Mouse (Mus musculus): ENCODE results near the gene Sbf1. TPM values are rescaled to one million over a fixed set of nuclear protein-coding genes. Genes with fewer than 3 reads are reported as not detected.

Gene Sbf1
- polyA plus RNA-seq, 1 experiment, result 143 TPM

GRCm38 (mm10) chr15:89354455-89354854 lies 39.3 kb upstream of the Sbf1 start:
- H3K79me2 ChIP-seq (ENCODE audit: control insufficient read depth, insufficient read depth), result peaks cover 70% of the 10 kb centered on the region
- H3K27me3 ChIP-seq (ENCODE audit: control insufficient read depth, insufficient read depth, insufficient read length), result no peaks in the 10 kb centered on the region
- H3K79me3 ChIP-seq (ENCODE audit: low read depth), result peaks cover 47% of the 10 kb centered on the region
- H3ac ChIP-seq (ENCODE audit: control insufficient read depth, insufficient read length, low read depth), result peak overlapping the region; percentile 87
- H3K4me3 ChIP-seq (ENCODE audit: insufficient read depth, poor library complexity, severe bottlenecking), result peak overlapping the region; percentile 94
- no peak for TF ChIP-seq CTCF (IDR thresholded peaks at IDR 0.05; ENCODE audit: control insufficient read depth, insufficient read depth, insufficient read length)
- no peak for TF ChIP-seq MYOG (IDR thresholded peaks at IDR 0.05; ENCODE audit: control insufficient read depth, extremely low read depth, insufficient read length)
- no peak for TF ChIP-seq USF1 (IDR thresholded peaks at IDR 0.05; ENCODE audit: low read depth)
- no peak for TF ChIP-seq CEBPB (IDR thresholded peaks at IDR 0.05; ENCODE audit: low read depth)
- TF ChIP-seq MYOD1 (IDR thresholded peaks at IDR 0.05; ENCODE audit: control insufficient read depth, insufficient read length, low read depth), result no peak
- peaks cover 61% of the 10 kb centered on the region for H3K36me3 ChIP-seq (ENCODE audit: control insufficient read depth, insufficient read depth)

- Histone ChIP-seq H3K79me2 (ENCODE audit: control insufficient read depth, insufficient read depth) (peaks cover 63% of the 10 kb centered on the region), H3K27me3 (ENCODE audit: control insufficient read depth, insufficient read depth, insufficient read length) (no peaks in the 10 kb centered on the region), H3K79me3 (ENCODE audit: low read depth) (peaks cover 42% of the 10 kb centered on the region), H3K36me3 (ENCODE audit: control insufficient read depth, insufficient read depth) (peaks cover 65% of the 10 kb centered on the region), H3K4me3 (ENCODE audit: insufficient read depth, poor library complexity, severe bottlenecking) (peak overlapping the region; percentile 94), H3ac (ENCODE audit: control insufficient read depth, insufficient read length, low read depth) (peak overlapping the region; percentile 44)
- TF ChIP-seq MAX (IDR thresholded peaks at IDR 0.05) (no peak), USF1 (IDR thresholded peaks at IDR 0.05; ENCODE audit: low read depth) (no peak), MYOG (IDR thresholded peaks at IDR 0.05; ENCODE audit: control insufficient read depth, extremely low read depth, insufficient read length) (no peak), CEBPB (IDR thresholded peaks at IDR 0.05; ENCODE audit: low read depth) (no peak), MYOD1 (IDR thresholded peaks at IDR 0.05; ENCODE audit: control insufficient read depth, insufficient read length, low read depth) (no peak), CTCF (IDR thresholded peaks at IDR 0.05; ENCODE audit: control insufficient read depth, insufficient read depth, insufficient read length) (no peak), FOSL1 (IDR thresholded peaks at IDR 0.05; ENCODE audit: insufficient read depth, low read length, poor library complexity, severe bottlenecking) (no peak)
Observed at GRCm38 (mm10) chr15:89353837-89354236, 38.7 kb upstream of the Sbf1 start.

GRCm38 (mm10) chr15:89352795-89353194 lies 37.7 kb upstream of the Sbf1 start:
- Histone ChIP-seq H3K36me3 (ENCODE audit: control insufficient read depth, insufficient read depth) (peaks cover 54% of the 10 kb centered on the region), H3K27me3 (ENCODE audit: control insufficient read depth, insufficient read depth, insufficient read length) (no peaks in the 10 kb centered on the region), H3K79me2 (ENCODE audit: control insufficient read depth, insufficient read depth) (peaks cover 53% of the 10 kb centered on the region), H3K4me3 (ENCODE audit: insufficient read depth, poor library complexity, severe bottlenecking) (no peak overlapping the region), H3ac (ENCODE audit: control insufficient read depth, insufficient read length, low read depth) (no peak overlapping the region), H3K79me3 (ENCODE audit: low read depth) (peaks cover 31% of the 10 kb centered on the region)
- TF ChIP-seq CTCF (IDR thresholded peaks at IDR 0.05; ENCODE audit: control insufficient read depth, insufficient read depth, insufficient read length), result no peak
- TF ChIP-seq MAX (IDR thresholded peaks at IDR 0.05), result no peak
- no peak for TF ChIP-seq MYOG (IDR thresholded peaks at IDR 0.05; ENCODE audit: control insufficient read depth, extremely low read depth, insufficient read length)
- TF ChIP-seq MYOD1 (IDR thresholded peaks at IDR 0.05; ENCODE audit: control insufficient read depth, insufficient read length, low read depth), result no peak
- TF ChIP-seq FOSL1 (IDR thresholded peaks at IDR 0.05; ENCODE audit: insufficient read depth, low read length, poor library complexity, severe bottlenecking), result no peak
- no peak for TF ChIP-seq USF1 (IDR thresholded peaks at IDR 0.05; ENCODE audit: low read depth)
- TF ChIP-seq CEBPB (IDR thresholded peaks at IDR 0.05; ENCODE audit: low read depth), result no peak

GRCm38 (mm10) chr15:89352054-89352453 lies 36.9 kb upstream of the Sbf1 start:
- TF ChIP-seq MAX (IDR thresholded peaks at IDR 0.05), result no peak
- H3K4me3 ChIP-seq (ENCODE audit: insufficient read depth, poor library complexity, severe bottlenecking), result no peak overlapping the region

GRCm38 (mm10) chr15:89351302-89351701 lies 36.2 kb upstream of the Sbf1 start:
- no peak overlapping the region for H3ac ChIP-seq (ENCODE audit: control insufficient read depth, insufficient read length, low read depth)
- no peak overlapping the region for H3K4me3 ChIP-seq (ENCODE audit: insufficient read depth, poor library complexity, severe bottlenecking)
- TF ChIP-seq MYOD1 (IDR thresholded peaks at IDR 0.05; ENCODE audit: control insufficient read depth, insufficient read length, low read depth) (no peak), USF1 (IDR thresholded peaks at IDR 0.05; ENCODE audit: low read depth) (no peak), MAX (IDR thresholded peaks at IDR 0.05) (no peak), MYOG (IDR thresholded peaks at IDR 0.05; ENCODE audit: control insufficient read depth, extremely low read depth, insufficient read length) (no peak), CTCF (IDR thresholded peaks at IDR 0.05; ENCODE audit: control insufficient read depth, insufficient read depth, insufficient read length) (no peak), CEBPB (IDR thresholded peaks at IDR 0.05; ENCODE audit: low read depth) (no peak), FOSL1 (IDR thresholded peaks at IDR 0.05; ENCODE audit: insufficient read depth, low read length, poor library complexity, severe bottlenecking) (no peak)
- H3K27me3 ChIP-seq (ENCODE audit: control insufficient read depth, insufficient read depth, insufficient read length), result no peaks in the 10 kb centered on the region
- H3K79me3 ChIP-seq (ENCODE audit: low read depth), result peaks cover 19% of the 10 kb centered on the region
- peaks cover 52% of the 10 kb centered on the region for H3K36me3 ChIP-seq (ENCODE audit: control insufficient read depth, insufficient read depth)
- H3K79me2 ChIP-seq (ENCODE audit: control insufficient read depth, insufficient read depth), result peaks cover 38% of the 10 kb centered on the region

More at GRCm38 (mm10) chr15:89352054-89352453, 36.9 kb upstream of the Sbf1 start:
- Histone ChIP-seq H3K79me2 (ENCODE audit: control insufficient read depth, insufficient read depth) (peaks cover 46% of the 10 kb centered on the region), H3K79me3 (ENCODE audit: low read depth) (peaks cover 24% of the 10 kb centered on the region), H3ac (ENCODE audit: control insufficient read depth, insufficient read length, low read depth) (no peak overlapping the region), H3K27me3 (ENCODE audit: control insufficient read depth, insufficient read depth, insufficient read length) (no peaks in the 10 kb centered on the region), H3K36me3 (ENCODE audit: control insufficient read depth, insufficient read depth) (peaks cover 52% of the 10 kb centered on the region)

GRCm38 (mm10) chr15:89350447-89350846 lies 35.3 kb upstream of the Sbf1 start:
- Histone ChIP-seq H3K27me3 (ENCODE audit: control insufficient read depth, insufficient read depth, insufficient read length) (no peaks in the 10 kb centered on the region), H3K79me3 (ENCODE audit: low read depth) (peaks cover 15% of the 10 kb centered on the region), H3ac (ENCODE audit: control insufficient read depth, insufficient read length, low read depth) (no peak overlapping the region), H3K36me3 (ENCODE audit: control insufficient read depth, insufficient read depth) (peaks cover 52% of the 10 kb centered on the region), H3K79me2 (ENCODE audit: control insufficient read depth, insufficient read depth) (peaks cover 30% of the 10 kb centered on the region), H3K4me3 (ENCODE audit: insufficient read depth, poor library complexity, severe bottlenecking) (no peak overlapping the region)
- no peak for TF ChIP-seq CTCF (IDR thresholded peaks at IDR 0.05; ENCODE audit: control insufficient read depth, insufficient read depth, insufficient read length)

Measured in C2C12 (cell line).